Mouse (Mus musculus) midbrain, postnatal 0 days (tissue): ENCODE data around the gene Notch3. TPM values are rescaled to one million over a fixed set of nuclear protein-coding genes. Genes with fewer than 3 reads are reported as not detected.

Experiments
- ATAC-seq: fragments of 200-750 bp; cut with Nextera tagmentation; 2 replicates; pipeline ENCODE4 v1.8.0; 2017; ENCODE audit warnings: moderate number of reproducible peaks, mild to moderate bottlenecking, moderate TSS enrichment, moderate library complexity; ENCODE audit not compliant: low FRiP score
- DNase-seq: peaks from one replicate; pipeline ENCODE4 v3.0.0-alpha.2; 2015; ENCODE audit warnings: low spot score
- H3K27ac ChIP-seq: fragments of 300-500 bp; sonication (generic); 2 replicates; pipeline ENCODE4 v1.5.1; 2014; ENCODE audit warnings: low read depth, mild to moderate bottlenecking, low read length, mixed read lengths
- H3K27me3 ChIP-seq: fragments of 300-500 bp; sonication (generic); 2 replicates; pipeline ENCODE4 v1.6.1; 2014; ENCODE audit warnings: low read length, control low read depth, mixed read lengths; ENCODE audit not compliant: insufficient read depth
- H3K36me3 ChIP-seq: fragments of 300-500 bp; sonication (generic); 2 replicates; pipeline ENCODE4 v1.6.1; 2014; ENCODE audit warnings: low read length, control low read depth, mixed read lengths; ENCODE audit not compliant: insufficient read depth
- H3K4me1 ChIP-seq: fragments of 300-500 bp; sonication (generic); 2 replicates; pipeline ENCODE4 v1.6.1; 2014; ENCODE audit warnings: mild to moderate bottlenecking, control low read depth, antibody characterized with exemption, low read length, mixed read lengths; ENCODE audit not compliant: insufficient read depth
- H3K4me2 ChIP-seq: fragments of 300-500 bp; sonication (generic); 2 replicates; pipeline ENCODE4 v1.6.1; 2014; ENCODE audit warnings: low read depth, mild to moderate bottlenecking, low read length, mixed read lengths; ENCODE audit not compliant: poor library complexity, severe bottlenecking
- H3K4me3 ChIP-seq: fragments of 300-500 bp; sonication (generic); 2 replicates; pipeline ENCODE4 v1.5.1; 2014; ENCODE audit warnings: low read depth, mild to moderate bottlenecking, low read length, moderate library complexity
- H3K9ac ChIP-seq: fragments of 300-500 bp; sonication (generic); replicated peaks from 2 replicates; pipeline ENCODE4 v1.6.1; 2014; ENCODE audit warnings: mild to moderate bottlenecking, low read length, moderate library complexity, mixed read lengths; ENCODE audit not compliant: poor library complexity, severe bottlenecking
- H3K9me3 ChIP-seq: fragments of 300-500 bp; sonication (generic); 2 replicates; pipeline ENCODE4 v1.6.1; 2016; ENCODE audit warnings: low read length, control low read depth
- CTCF ChIP-seq: IDR thresholded peaks from 2 replicates; pipeline ENCODE4 v1.5.1; 2016; ENCODE audit warnings: antibody characterized with exemption, mild to moderate bottlenecking
- WGBS: fragments of 180-500 bp; shearing (Covaris S2); extraction: QIAGEN DNeasy Blood & Tissue Kit; methylation state at CpG from one replicate; pipeline ENCODE4 v1.1.7; 2014; 5-methylcytosine and 5-hydroxymethylcytosine counted together
- polyA plus RNA-seq: library from polyadenylated mRNA; unstranded; fragments of >200 nt; fragmentation: Nextera tagmentation; extraction: Ambion mirVana; gene quantifications from 2 replicates; pipeline ENCODE4 v1.2.1, GENCODE M21; 2015
- total RNA-seq: library from RNA; depleted of rRNA; stranded (reverse); fragments of >200 nt; gene quantifications from 2 replicates; pipeline ENCODE4 v1.2.3, GENCODE M21; 2014

Notch3 gene
- total and polyA plus RNA-seq, 2 experiments from 2014 or later, result 5.2 to 42.4 TPM

GRCm38 (mm10) chr17:32142907-32143854, 23.5 kb downstream of the Notch3 start:
- Histone ChIP-seq H3K27me3 (no peaks in the 10 kb centered on the region), H3K36me3 (no peaks in the 10 kb centered on the region), H3K4me3 (peak overlapping the region; percentile 29), H3K9ac (peak overlapping the region; percentile 44; the same call in 1 of the 2 replicates), H3K4me2 (peak overlapping the region; percentile 45), H3K4me1 (no peaks in the 10 kb centered on the region), H3K9me3 (no peaks in the 10 kb centered on the region), H3K27ac (no peak overlapping the region)
- ATAC-seq (peak; percentile 76), DNase-seq (peak; percentile 80)
- 25% methylated on average over 39 of the region's 39 CpGs for WGBS
- peak; percentile 84 for TF ChIP-seq CTCF

DNA sequence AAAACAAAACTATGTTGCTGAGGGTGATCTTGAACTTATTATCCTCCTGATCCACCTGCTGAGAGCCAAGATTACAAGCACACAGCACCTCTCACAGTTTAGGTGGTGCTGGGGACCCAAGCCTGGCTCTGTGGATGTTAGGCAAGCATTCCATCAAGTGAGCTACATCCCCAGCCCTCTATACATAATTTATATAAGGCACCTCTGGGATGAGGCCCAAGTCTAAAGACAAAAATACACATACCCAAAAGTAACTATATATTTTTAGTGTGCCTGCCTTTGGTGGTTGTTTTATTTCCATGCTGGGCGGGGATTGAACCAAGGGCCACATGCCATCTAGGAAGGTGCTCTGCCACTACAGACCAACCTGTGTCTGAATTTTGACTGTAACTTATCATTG, 24.4 kb downstream of the Notch3 start:
- DNase-seq (no peak), ATAC-seq (no peak)
- no peaks in the 10 kb centered on the region for H3K27me3 ChIP-seq
- no peak for TF ChIP-seq CTCF
- H3K4me3 ChIP-seq, result no peak overlapping the region
- H3K4me2 ChIP-seq, result no peak overlapping the region
- no peaks in the 10 kb centered on the region for H3K4me1 ChIP-seq
- no peak overlapping the region for H3K9ac ChIP-seq
- 96% methylated on average over 1 of the region's 1 CpGs for WGBS
- no peaks in the 10 kb centered on the region for H3K9me3 ChIP-seq
- no peak overlapping the region for H3K27ac ChIP-seq
- H3K36me3 ChIP-seq, result no peaks in the 10 kb centered on the region

GRCm38 (mm10) chr17:32133375-32133774, 33.3 kb downstream of the Notch3 start:
- WGBS, result 93% methylated on average over 16 of the region's 16 CpGs
- H3K27me3 ChIP-seq, result no peaks in the 10 kb centered on the region
- DNase-seq (no peak), ATAC-seq (no peak)
- no peak for TF ChIP-seq CTCF
- no peak overlapping the region for H3K27ac ChIP-seq
- H3K4me3 ChIP-seq, result no peak overlapping the region
- no peak overlapping the region for H3K4me2 ChIP-seq
- no peaks in the 10 kb centered on the region for H3K9me3 ChIP-seq
- 0 out of 2 replicates have a peak, but pooled peaks cover 3% of the 10 kb centered on the region for H3K36me3 ChIP-seq
- no peaks in the 10 kb centered on the region for H3K4me1 ChIP-seq
- no peak overlapping the region for H3K9ac ChIP-seq

DNA sequence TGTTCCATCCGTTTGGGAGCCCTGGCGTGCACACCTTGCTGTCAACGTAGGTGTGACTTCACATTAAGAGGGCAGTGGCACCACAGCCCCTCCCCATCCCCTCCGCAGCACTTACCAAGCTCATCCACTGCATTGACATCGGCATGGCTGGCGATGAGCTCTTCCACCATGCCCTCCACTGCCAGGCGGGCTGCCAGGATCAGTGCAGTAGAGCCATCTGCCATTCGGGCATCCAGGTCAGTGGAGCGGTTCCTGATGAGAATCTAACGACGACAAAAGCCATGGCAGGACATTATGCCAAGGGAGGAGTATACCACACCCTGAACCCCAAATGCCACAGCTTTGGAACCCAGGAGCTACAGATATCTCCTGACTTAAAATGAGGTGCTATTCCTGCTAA, 34.6 kb downstream of the Notch3 start:
- H3K27me3 ChIP-seq, result no peaks in the 10 kb centered on the region
- 0 out of 2 replicates have a peak, but pooled peaks cover 3% of the 10 kb centered on the region for H3K36me3 ChIP-seq
- ATAC-seq, result no peak
- no peak overlapping the region for H3K9ac ChIP-seq
- no peak overlapping the region for H3K4me3 ChIP-seq
- H3K9me3 ChIP-seq, result no peaks in the 10 kb centered on the region
- no peak overlapping the region for H3K4me2 ChIP-seq
- peak; percentile 24 for DNase-seq
- TF ChIP-seq CTCF, result no peak
- no peaks in the 10 kb centered on the region for H3K4me1 ChIP-seq
- WGBS, result 98% methylated on average over 11 of the region's 11 CpGs
- H3K27ac ChIP-seq, result no peak overlapping the region

DNA sequence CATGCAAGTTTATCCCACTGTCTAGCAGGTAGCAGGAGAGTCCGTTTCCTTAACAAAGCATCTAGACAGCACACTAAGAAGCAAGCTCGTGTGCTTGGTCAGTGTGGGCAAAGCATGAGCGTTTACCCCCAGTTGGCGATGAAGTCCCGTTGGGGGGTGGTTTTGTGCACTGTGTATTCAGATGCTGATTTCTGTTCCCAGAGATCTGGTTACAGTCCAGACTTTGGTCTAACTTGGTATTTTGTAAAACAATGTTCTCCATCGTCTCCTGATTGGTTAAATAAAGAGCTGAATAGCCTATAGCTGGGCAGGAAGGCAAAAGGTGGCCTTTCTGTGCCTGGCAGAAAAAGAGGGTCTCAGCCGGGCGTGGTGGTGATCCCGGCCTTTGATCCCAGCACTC, 36.1 kb downstream of the Notch3 start:
- Histone ChIP-seq H3K36me3 (0 out of 2 replicates have a peak, but pooled peaks cover 3% of the 10 kb centered on the region), H3K27me3 (no peaks in the 10 kb centered on the region), H3K27ac (no peak overlapping the region), H3K4me2 (no peak overlapping the region), H3K4me1 (no peaks in the 10 kb centered on the region), H3K4me3 (no peak overlapping the region), H3K9me3 (no peaks in the 10 kb centered on the region), H3K9ac (no peak overlapping the region)
- TF ChIP-seq CTCF, result no peak
- no peak for ATAC-seq
- 86% methylated on average over 9 of the region's 9 CpGs for WGBS
- no peak for DNase-seq

- no peak for TF ChIP-seq CTCF
- 79% methylated on average over 2 of the region's 2 CpGs for WGBS
Observed at GRCm38 (mm10) chr17:32127195-32127594, 39.5 kb downstream of the Notch3 start.

More at GRCm38 (mm10) chr17:32127195-32127594, 39.5 kb downstream of the Notch3 start:
- no peak overlapping the region for H3K4me2 ChIP-seq
- H3K9ac ChIP-seq, result no peak overlapping the region
- no peak for DNase-seq
- no peak overlapping the region for H3K27ac ChIP-seq
- no peaks in the 10 kb centered on the region for H3K27me3 ChIP-seq
- H3K36me3 ChIP-seq, result peaks cover 8% of the 10 kb centered on the region; the same call in 1 of the 2 replicates
- H3K4me1 ChIP-seq, result no peaks in the 10 kb centered on the region
- no peaks in the 10 kb centered on the region for H3K9me3 ChIP-seq
- ATAC-seq, result no peak
- H3K4me3 ChIP-seq, result no peak overlapping the region
